Mouse (Mus musculus) adrenal gland, postnatal 14 days (tissue): ENCODE measurements at regions not wholly inside any gene's neighbourhood (a gene's known extent, or its start where the extent isn't known, plus 50 kb on each side); places are given as distances from the start of the nearest gene placed in this dataset.

Experiments used
- DNase-seq: peaks from one replicate; pipeline ENCODE4 v3.0.0; 2021; ENCODE audit warnings: mixed read lengths

- DNase-seq, result no peak
Measured at GRCm38 (mm10) chr15:60630756-60631402, 222.7 kb downstream of the Fam84b start.

- DNase-seq, result no peak
Measured at GRCm38 (mm10) chr15:60618801-60619200, 234.8 kb downstream of the Fam84b start.

GRCm38 (mm10) chr15:60617371-60617770, 236.2 kb downstream of the Fam84b start:
- DNase-seq, result no peak

DNA sequence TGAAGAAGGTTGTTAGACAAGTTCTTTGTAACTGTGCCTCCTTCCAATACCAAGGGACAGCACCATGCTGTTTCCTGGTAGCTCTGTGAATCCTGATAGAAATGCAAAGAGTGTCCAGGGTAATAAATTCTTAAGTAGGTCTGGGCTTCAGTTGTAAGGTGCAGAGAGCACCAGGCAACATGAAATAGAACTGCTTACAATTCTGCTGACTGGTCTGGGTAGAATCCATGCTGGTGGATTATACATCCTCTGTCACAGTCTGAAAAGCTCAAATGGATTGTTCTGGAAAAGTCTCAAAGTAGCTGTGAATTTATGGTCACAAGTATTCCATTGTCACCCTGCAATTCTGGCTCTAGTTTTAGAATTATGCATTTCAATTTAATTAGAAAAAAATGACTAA, 251.7 kb downstream of the Fam84b start:
- no peak for DNase-seq

GRCm38 (mm10) chr15:60577084-60577483, 276.5 kb downstream of the Fam84b start:
- no peak for DNase-seq

GRCm38 (mm10) chr15:60566267-60566666, 287.3 kb downstream of the Fam84b start:
- no peak for DNase-seq

- DNase-seq, result no peak
Measured at GRCm38 (mm10) chr15:60565017-60565416, 288.6 kb downstream of the Fam84b start.

DNA sequence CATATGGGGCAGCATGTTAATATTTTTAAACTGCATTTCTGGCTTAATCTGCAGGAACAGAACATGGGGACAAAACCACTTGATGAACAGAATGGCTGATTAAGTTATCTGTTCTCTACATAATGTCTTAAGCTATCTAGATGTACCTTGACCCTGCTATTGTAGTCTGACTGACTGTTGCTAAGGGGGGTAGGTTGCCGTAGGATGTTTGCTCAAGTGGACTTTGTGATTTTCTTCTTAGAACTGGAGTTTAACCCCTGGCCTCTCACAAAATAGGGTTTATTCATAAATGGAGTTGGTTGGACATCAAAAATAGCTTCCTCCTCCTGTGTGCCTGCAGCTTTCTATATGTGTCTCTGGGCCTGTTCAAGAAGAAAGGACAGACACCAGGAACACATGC, 292.9 kb downstream of the Fam84b start:
- no peak for DNase-seq

GRCm38 (mm10) chr15:60555691-60556090, 297.9 kb downstream of the Fam84b start:
- DNase-seq, result no peak

GRCm38 (mm10) chr15:60554587-60554986, 299.0 kb downstream of the Fam84b start:
- no peak for DNase-seq

- no peak for DNase-seq
Measured at GRCm38 (mm10) chr15:60548045-60548444, 305.5 kb downstream of the Fam84b start.

- no peak for DNase-seq
Measured at GRCm38 (mm10) chr15:60537191-60537590, 316.4 kb downstream of the Fam84b start.

- DNase-seq, result no peak
Measured at GRCm38 (mm10) chr15:60534701-60535100, 318.9 kb downstream of the Fam84b start.

- no peak for DNase-seq
Measured at GRCm38 (mm10) chr15:60516810-60517209, 336.8 kb downstream of the Fam84b start.

GRCm38 (mm10) chr15:60476755-60477310, 376.7 kb downstream of the Fam84b start:
- no peak for DNase-seq

GRCm38 (mm10) chr15:60475086-60475485, 378.5 kb downstream of the Fam84b start:
- DNase-seq, result no peak

- no peak for DNase-seq
Measured at GRCm38 (mm10) chr15:60431916-60432315, 415.5 kb upstream of the 4933412E24Rik start.

DNA sequence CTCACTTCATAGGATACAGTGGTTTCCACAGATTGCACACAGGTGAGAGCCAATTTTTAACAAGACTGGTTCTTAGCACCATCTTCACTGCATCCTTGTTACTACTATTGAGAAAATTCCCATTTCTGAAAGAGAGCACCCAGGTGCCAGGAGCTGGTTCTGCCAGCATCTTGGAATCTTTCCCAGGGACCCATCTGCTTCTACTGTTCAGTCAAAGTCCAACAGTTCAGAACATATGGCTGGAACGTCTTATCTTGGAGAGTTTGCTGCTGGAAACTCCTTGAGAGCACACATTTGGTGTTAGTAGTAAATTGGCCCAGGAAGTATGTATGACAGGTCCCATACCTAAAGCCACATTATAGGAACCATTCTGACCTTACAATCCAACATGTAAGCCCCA, 402.7 kb upstream of the 4933412E24Rik start:
- DNase-seq, result no peak

- no peak for DNase-seq
Measured at GRCm38 (mm10) chr15:60392267-60392666, 375.9 kb upstream of the 4933412E24Rik start.

- DNase-seq, result no peak
Measured at GRCm38 (mm10) chr15:60390336-60390735, 373.9 kb upstream of the 4933412E24Rik start.

DNA sequence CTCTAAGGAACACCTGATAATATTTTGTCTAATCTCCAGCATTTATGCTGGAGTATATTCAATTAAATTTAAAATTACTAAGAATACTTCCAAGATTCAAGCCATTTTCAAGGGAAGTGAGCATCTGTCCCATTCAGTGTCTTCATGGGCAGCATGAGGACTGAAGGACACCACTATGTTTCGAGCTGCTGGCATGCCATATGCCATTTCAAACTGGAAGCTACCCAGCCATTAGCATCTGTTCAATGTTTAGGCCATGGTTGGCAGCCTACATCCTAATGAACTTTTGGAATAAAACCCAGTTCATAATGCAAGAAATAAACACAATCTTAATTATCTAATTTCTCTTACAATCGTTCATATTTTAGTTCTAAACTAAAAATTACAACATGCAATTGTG, 371.5 kb upstream of the 4933412E24Rik start:
- DNase-seq, result no peak
